Mouse (Mus musculus) forelimb bud, embryonic 11.5 days (tissue): ENCODE results near the gene Dhx8.

Source experiments
- DNase-seq: peaks from one replicate; pipeline ENCODE4 v3.0.0-alpha.2; 2012; ENCODE audit warnings: low read depth, low spot score

The Dhx8 gene

GRCm38 (mm10) chr11:101733596-101733995 lies 877 bp downstream of the Dhx8 start:
- no peak for DNase-seq

DNA sequence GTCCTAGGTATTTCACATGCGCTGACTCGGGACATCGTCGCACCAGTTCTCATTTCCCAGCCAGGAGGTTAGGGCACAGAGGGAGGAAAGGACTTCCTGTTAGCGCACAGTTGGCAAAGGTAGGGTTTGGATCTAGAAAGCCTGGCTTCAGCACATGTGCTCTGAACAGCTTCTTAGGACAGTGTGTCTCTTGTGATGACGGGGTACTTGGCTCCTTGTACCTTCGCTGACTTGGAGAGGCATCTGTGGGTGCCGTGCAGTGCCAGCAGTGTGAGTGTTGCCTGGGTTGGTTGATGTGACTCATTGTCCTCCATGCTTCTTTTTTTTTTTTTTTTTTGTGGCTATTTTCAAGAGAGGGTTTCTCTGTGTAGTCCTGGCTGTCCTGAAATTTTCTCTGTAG lies 23.9 kb downstream of the Dhx8 start:
- no peak for DNase-seq

DNA sequence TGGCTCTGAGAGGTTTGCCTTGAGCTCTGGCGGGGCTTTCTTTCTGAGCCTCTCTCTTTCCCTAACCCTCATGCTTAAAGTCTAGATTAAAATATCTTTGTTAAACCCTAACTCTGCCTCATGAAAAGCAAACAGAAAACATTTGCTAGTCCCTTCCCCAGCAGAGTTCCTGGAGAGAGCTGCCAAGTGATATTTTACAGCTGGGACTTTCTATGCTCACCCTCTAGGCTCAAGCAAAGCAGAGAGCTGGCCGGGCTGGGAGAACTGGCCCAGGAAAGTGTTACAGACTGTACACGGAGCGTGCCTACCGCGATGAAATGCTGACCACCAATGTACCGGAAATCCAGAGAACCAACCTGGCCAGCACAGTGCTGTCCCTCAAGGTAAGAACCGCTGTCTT lies 24.6 kb downstream of the Dhx8 start:
- DNase-seq: no peak

GRCm38 (mm10) chr11:101758431-101758830 lies 25.7 kb downstream of the Dhx8 start:
- no peak for DNase-seq

DNA sequence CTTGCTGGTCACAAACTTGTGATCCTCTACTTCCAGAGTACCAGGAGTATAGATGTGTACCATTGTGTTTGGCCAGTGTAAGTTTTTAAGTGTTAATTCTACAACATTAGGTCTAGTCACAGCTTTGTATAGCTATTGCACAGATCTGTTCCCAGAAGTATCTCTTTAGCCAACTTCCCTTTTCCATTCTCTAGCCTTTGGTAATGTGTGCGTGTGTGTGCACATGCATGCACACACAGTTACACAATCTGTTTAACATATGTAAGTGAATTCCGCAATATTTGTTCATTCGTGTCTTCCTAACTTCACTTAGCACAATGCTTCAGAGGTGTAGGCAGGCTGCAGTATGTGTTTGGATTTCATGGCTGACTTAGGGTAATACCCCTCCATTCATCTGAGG lies 26.8 kb downstream of the Dhx8 start:
- DNase-seq: no peak

GRCm38 (mm10) chr11:101763723-101764122 lies 31.0 kb downstream of the Dhx8 start:
- peak; percentile 69 for DNase-seq

DNA sequence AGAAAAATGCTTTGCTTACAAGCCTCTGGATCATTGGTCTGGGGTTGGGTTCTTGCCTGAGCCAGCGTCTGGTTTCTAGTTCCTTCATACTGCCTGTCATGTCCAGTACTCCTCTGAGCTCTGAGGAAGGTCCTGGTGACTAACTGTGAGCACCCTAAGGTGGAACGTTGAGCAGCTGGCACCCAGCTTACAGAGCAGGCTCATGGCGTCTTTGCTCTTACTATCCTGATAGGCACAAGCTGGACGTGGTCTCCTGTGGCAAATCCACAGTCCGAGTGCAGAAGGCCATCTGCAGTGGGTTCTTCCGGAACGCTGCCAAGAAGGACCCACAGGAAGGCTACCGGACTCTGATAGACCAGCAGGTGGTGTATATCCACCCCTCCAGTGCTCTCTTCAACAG lies 31.8 kb downstream of the Dhx8 start:
- no peak for DNase-seq

- DNase-seq: no peak
Measured at GRCm38 (mm10) chr11:101767326-101767725, 34.6 kb downstream of the Dhx8 start.

DNA sequence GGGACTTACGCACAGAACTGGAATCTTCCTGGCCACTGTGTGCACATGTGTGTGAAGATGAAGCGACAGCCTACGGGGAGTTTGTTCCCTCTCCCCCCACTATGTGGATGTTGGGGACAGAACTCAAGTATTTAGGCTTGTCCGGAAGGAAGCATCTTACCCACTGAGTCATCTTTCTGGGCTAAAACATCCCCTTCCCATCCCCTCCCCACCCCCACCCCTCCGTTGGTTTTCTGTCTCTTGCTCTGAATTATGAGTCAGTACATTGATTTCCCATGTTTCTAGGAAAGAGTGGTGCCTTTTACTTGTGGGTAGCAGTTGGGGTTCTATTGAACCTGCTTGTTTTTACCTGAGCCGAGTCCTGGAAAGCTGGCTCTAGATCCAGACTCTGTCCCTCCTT lies 36.0 kb downstream of the Dhx8 start:
- DNase-seq: no peak

- DNase-seq: no peak
Measured at GRCm38 (mm10) chr11:101770266-101770665, 37.5 kb downstream of the Dhx8 start.

DNA sequence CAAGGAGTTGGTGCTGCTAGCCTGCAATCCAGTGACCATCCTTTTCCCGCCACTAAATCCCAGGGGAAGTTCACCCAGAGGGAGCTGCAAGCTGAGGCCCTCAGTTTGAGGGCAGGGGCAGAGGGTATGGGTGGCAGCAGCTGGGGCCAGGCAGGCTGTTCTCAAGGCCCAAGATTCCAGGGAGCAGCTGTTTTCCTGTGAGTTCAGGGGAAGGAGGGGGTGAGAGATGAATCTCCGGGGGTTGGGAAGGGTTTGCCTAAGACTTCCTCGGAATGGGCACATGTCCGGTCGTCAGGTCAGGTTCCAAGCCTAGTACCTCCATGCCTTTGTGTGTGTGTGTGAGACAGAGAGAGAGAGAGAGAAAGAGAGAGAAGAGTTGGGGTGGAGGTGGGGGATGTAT lies 39.3 kb downstream of the Dhx8 start:
- DNase-seq: peak; percentile 43

GRCm38 (mm10) chr11:101772449-101772848 lies 39.7 kb downstream of the Dhx8 start:
- peak; percentile 97 for DNase-seq

- DNase-seq: no peak
Measured at GRCm38 (mm10) chr11:101776846-101777245, 44.1 kb downstream of the Dhx8 start.

DNA sequence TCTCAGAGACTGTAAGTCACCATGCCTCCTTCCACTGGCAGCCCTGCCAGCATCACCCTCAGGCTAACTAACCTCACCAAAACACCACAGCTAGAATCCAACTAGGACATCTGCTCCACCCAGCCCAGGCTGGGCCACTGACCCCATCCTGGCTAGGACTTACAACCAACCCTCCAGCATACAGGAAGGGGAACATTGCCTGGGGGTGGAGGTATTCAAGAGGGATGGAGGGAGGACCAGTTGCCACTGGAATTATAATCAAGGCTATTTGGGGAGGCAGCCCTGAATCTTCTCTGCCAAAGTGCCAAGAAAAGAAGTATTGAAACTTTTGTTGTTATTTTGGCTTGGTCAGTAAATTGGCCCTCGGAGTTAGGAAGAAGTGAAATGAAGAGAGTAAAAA lies 50.4 kb downstream of the Dhx8 start:
- DNase-seq: no peak

- DNase-seq: no peak
Measured at GRCm38 (mm10) chr11:101783584-101783983, 50.9 kb downstream of the Dhx8 start.

DNA sequence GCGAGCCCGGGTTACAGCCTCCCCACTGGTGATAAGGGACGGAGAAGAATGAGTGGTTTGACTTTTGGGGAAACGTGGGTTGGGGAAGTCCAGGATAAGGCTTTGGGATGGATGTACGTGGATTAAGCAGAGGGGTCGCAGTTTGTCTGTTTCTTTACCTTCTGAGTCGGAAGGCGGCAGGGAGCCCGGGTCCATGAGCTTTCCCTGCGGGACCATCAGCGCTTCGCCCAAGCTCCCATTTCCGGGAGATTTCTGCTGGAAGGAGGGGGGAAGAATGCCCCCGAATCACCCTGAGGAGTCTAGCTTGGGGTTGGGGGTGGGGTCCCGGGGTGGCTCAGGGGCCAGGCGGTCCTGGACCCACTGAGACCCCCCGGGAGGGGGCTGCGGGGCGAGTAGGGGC lies 51.4 kb downstream of the Dhx8 start:
- peak; percentile 21 for DNase-seq

DNA sequence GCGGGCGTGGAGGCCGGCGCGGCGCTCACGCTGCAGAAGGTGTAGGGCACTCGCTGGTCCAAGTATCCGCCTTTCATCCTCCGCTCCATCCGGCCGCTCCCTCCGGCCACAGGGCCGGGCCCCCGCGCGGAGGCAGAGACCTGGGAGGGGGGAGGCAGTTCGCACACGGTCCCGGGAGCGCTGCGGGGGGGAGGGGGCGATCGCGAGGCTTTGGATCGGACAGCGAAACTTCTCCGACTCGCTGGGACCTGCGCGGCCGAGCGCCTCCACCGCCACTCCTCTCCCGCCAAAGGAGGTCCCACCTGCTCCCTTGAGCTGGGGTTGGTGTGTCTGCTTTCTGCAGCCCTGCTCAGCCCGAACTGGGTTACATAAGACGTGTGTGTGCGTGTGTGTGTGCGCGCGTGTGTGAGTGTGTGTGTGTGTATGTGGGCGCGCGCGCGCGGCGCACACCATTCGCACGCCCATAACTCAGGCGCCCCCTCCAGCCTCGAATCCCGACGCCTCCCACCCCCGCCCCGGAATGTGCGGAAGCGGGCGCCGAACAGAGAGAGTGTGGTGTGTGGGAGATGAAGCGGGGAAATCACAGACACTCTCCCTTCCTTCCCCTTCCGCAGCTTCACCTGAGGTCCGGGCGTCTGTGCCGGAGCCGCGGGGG lies 51.9 kb downstream of the Dhx8 start:
- DNase-seq: peak; percentile 49

- peak; percentile 95 for DNase-seq
Measured at GRCm38 (mm10) chr11:101785143-101785851, 52.6 kb downstream of the Dhx8 start, which contains the start of gene Etv4. TSS of gene Etv4 (minus strand) at chr11:101785371.

DNA sequence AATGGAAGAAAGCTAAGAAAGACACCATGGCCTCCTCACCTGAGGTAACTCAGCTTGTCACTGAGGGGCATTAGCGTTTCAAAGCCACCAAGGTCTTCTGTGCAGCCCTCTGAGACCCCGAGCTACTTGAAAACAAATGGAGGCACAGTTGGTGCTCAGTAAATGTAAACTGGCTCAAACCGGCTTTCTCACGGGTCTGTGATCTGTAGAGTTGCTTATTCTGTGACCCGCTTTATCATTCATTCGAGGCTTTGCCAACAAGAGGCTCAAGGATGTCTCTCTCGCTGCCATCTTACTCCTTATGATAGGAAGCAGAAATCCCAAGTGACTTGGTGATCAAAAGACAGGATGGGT lies 53.1 kb downstream of the Dhx8 start:
- no peak for DNase-seq

- DNase-seq: no peak
Measured at GRCm38 (mm10) chr11:101786651-101787050, 53.9 kb downstream of the Dhx8 start.

- DNase-seq: no peak
Measured at GRCm38 (mm10) chr11:101787432-101787831, 54.7 kb downstream of the Dhx8 start.

- no peak for DNase-seq
Measured at GRCm38 (mm10) chr11:101790811-101791526, 58.2 kb downstream of the Dhx8 start.

- DNase-seq: no peak
Measured at GRCm38 (mm10) chr11:101797355-101797754, 64.6 kb downstream of the Dhx8 start.
